Mouse (Mus musculus): ENCODE measurements around the gene Olfr513. TPM values are rescaled to one million over a fixed set of nuclear protein-coding genes. Genes with fewer than 3 reads are reported as not detected.

The Olfr513 gene
- not detected in 2 replicates for polyA plus RNA-seq (2012; ENCODE audit: low replicate concordance)

GRCm38 (mm10) chr7:108750673-108751072, at the start of gene Olfr513:
TSS of gene Olfr513 (plus strand) at chr7:108750973.

GRCm38 (mm10) chr7:108713020-108713419, 37.8 kb upstream of the Olfr513 start, which contains the start of gene Olfr512:
TSS of gene Olfr512 (plus strand) at chr7:108713320.

Other genes with a start within 250 kb of the Olfr513 start
- not detected in 2 replicates for gene Olfr502, start 225.9 kb upstream of the Olfr513 start, polyA plus RNA-seq (2012; ENCODE audit: low replicate concordance)
- not detected in 2 replicates for gene Olfr503, start 206.4 kb upstream of the Olfr513 start, polyA plus RNA-seq (2012; ENCODE audit: low replicate concordance)
- gene Olfr504, start 185.2 kb upstream of the Olfr513 start, polyA plus RNA-seq (2012; ENCODE audit: low replicate concordance): not detected in 2 replicates
- gene Olfr506, start 140.2 kb upstream of the Olfr513 start, polyA plus RNA-seq (2012; ENCODE audit: low replicate concordance): not detected in 2 replicates
- gene Olfr507, start 129.2 kb upstream of the Olfr513 start, polyA plus RNA-seq (2012; ENCODE audit: low replicate concordance): not detected in 2 replicates
- not detected in 2 replicates for gene Olfr508, start 121.0 kb upstream of the Olfr513 start, polyA plus RNA-seq (2012; ENCODE audit: low replicate concordance)
- gene Olfr509, start 99.1 kb upstream of the Olfr513 start, polyA plus RNA-seq (2012; ENCODE audit: low replicate concordance): not detected in 2 replicates
- gene Olfr510, start 84.6 kb upstream of the Olfr513 start, polyA plus RNA-seq (2012; ENCODE audit: low replicate concordance): not detected in 2 replicates
- not detected in 2 replicates for gene Olfr512, start 37.7 kb upstream of the Olfr513 start, polyA plus RNA-seq (2012; ENCODE audit: low replicate concordance)
- gene Olfr514, start 75.0 kb downstream of the Olfr513 start, polyA plus RNA-seq (2012; ENCODE audit: low replicate concordance): not detected in 2 replicates
- not detected in 2 replicates for gene Olfr516, start 99.6 kb downstream of the Olfr513 start, polyA plus RNA-seq (2012; ENCODE audit: low replicate concordance)
- not detected in 2 replicates for gene Olfr517, start 121.4 kb downstream of the Olfr513 start, polyA plus RNA-seq (2012; ENCODE audit: low replicate concordance)
- not detected in 2 replicates for gene Olfr518, start 134.0 kb downstream of the Olfr513 start, polyA plus RNA-seq (2012; ENCODE audit: low replicate concordance)
- gene Olfr519, start 143.4 kb downstream of the Olfr513 start, polyA plus RNA-seq (2012; ENCODE audit: low replicate concordance): not detected in 2 replicates
- gene Nlrp10, start 179.2 kb downstream of the Olfr513 start, polyA plus RNA-seq (2012; ENCODE audit: low replicate concordance): 0.10 TPM in 1 of 2 replicates, not detected in the other
- gene Eif3f, start 183.4 kb downstream of the Olfr513 start, polyA plus RNA-seq (2012; ENCODE audit: low replicate concordance): 671 and 946 TPM in 2 replicates
- gene Tub, start 199.4 kb downstream of the Olfr513 start, polyA plus RNA-seq (2012; ENCODE audit: low replicate concordance): not detected in 2 replicates

All from leukemia stem cell, adult 10-12 weeks (primary cell).